Mouse (Mus musculus) ES-E14 (cell line): Measurements from ENCODE around the gene Rfc1.

ENCODE experiments used
- HCFC1 ChIP-seq: IDR thresholded peaks from 2 replicates; pipeline ENCODE4 v1.6.1; 2012; ENCODE audit warnings: low read length, inconsistent platforms, borderline replicate concordance; ENCODE audit not compliant: insufficient read depth
- MAFK ChIP-seq: IDR thresholded peaks from 2 replicates; pipeline ENCODE4 v1.6.1; 2014; ENCODE audit warnings: mild to moderate bottlenecking, low read depth, low read length, inconsistent platforms; ENCODE audit not compliant: insufficient read depth
- ZNF384 ChIP-seq: IDR thresholded peaks from 2 replicates; pipeline ENCODE4 v1.6.1; 2012; ENCODE audit warnings: low read depth, low read length, inconsistent platforms

DNA sequence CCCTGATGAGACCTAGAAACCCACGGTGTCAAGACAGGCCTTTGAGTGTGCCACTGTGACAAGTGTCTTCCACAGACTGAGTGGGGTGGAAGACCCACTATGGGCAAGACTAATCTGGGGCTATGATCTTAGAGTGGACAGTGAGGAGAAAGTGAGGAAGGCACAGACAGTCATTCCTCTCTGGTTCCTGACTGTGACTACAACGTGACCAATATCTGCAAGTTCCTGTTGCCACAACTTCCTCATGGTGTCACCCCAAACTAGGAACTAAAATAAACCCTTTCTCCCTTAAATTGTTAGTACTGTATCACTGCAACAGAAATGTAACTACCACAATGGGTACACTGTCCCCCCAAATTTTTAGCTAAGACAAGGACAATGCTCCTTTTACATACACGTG, 26.6 kb downstream of the Rfc1 start:
- no peak for TF ChIP-seq ZNF384
- no peak for TF ChIP-seq MAFK
- no peak for TF ChIP-seq HCFC1
